Mouse (Mus musculus): ENCODE data around the gene Zfyve16.

- no peak for TF ChIP-seq GATA1 (IDR thresholded peaks at IDR 0.05; ENCODE audit: low read length)
- TF ChIP-seq TAL1 (IDR thresholded peaks at IDR 0.05; ENCODE audit: low read length): no peak
Observed at GRCm38 (mm10) chr13:92529828-92530720, 594 bp downstream of the Zfyve16 start.
